Mouse (Mus musculus) megakaryocyte, adult 5-6 weeks (primary cell): ENCODE measurements around the gene Kctd11. TPM values are rescaled to one million over a fixed set of nuclear protein-coding genes. Genes with fewer than 3 reads are reported as not detected.

ENCODE experiments used
- ATAC-seq: 2 replicates; pipeline ENCODE4 v1.8.0; 2016; ENCODE audit warnings: mild to moderate bottlenecking, inconsistent platforms; ENCODE audit not compliant: poor library complexity, severe bottlenecking
- total RNA-seq, 2 experiments: library from RNA; stranded (forward) in 1 of 2; stranded (reverse) in 1 of 2; fragments of 153-499, 151-499 nt in 1 of 2; fragments of 221-1000, 200-1000 nt in 1 of 2; gene quantifications; 2 replicates each; pipeline versions ENCODE4 v1.2.3 to v1.2.4; 2015 to 2017

Gene Kctd11
- total RNA-seq, 2 experiments from 2014 or later, result 2.9 to 3.0 TPM

GRCm38 (mm10) chr11:69853994-69854393, 27.2 kb downstream of the Kctd11 start:
- peak; percentile 23 for ATAC-seq

- no peak for ATAC-seq
Measured at GRCm38 (mm10) chr11:69850754-69851153, 30.5 kb downstream of the Kctd11 start.

- ATAC-seq, result no peak
Measured at GRCm38 (mm10) chr11:69849884-69850283, 31.3 kb downstream of the Kctd11 start.

GRCm38 (mm10) chr11:69849128-69849527, 32.1 kb downstream of the Kctd11 start:
- 0 out of 2 replicates have a peak, but pooled peaks have one; percentile 16 for ATAC-seq

DNA sequence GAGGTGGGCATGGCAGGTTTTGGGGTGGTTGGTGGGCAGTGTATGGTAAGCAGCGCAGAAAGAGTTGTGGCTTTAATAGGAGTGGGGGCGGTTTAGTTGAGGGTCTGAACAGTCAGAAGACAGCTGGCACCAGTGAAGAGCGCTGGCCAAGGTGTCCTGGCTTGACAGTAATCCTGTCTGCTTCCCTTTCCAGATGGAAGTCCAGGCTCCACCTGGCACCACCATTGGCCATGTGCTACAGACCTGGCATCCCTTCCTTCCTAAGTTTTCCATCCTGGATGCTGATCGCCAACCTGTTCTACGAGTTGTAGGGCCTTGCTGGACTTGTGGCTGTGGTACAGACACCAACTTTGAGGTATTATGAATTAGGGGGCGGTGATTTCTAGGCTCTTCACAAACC, 33.2 kb downstream of the Kctd11 start:
- no peak for ATAC-seq

DNA sequence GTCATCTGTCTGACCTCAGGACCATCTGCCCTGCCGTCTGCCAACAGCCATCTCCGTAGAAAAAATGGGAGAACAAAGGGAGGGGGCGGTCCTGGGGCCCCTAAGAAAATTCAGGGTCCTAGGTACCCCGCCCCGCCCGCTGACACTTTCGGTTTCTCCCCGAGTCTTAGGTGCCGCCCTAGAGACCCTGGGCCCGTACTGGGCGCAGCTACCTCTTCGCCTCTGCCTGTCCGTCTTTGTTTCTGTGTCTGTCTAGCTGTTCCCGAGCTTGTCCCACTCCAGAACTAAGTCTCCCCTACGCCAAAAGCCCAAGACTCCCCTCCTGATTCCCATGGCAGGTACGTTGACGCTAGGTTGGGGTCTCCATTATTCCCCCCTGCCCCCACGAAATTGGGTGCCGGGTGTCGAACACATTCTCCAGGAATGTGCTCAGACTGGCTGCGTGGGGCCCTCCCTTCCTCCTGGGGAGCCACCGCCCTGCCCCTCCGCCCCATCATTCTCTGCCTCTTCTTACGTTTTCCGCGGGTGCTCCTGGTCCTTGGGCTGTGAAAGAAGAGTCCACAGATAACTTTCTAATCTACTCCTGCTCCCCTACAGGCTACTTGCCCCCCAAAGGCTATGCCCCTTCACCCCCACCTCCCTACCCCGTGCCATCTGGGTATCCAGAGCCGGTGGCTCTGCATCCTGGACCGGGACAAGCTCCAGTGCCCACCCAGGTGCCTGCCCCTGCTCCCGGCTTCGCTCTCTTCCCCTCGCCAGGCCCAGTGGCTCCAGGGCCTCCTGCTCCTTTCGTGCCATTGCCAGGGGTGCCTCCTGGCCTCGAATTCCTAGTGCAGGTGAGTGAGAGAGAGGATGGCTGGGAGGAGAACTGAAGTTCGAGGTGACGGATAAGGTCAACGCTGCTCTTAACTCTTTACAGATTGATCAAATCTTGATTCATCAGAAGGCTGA, 34.2 kb downstream of the Kctd11 start:
- ATAC-seq, result peak; percentile 19; the same call in 1 of the 2 replicates

- peak; percentile 91 for ATAC-seq
Measured at GRCm38 (mm10) chr11:69846198-69846680, 35.0 kb downstream of the Kctd11 start, which contains the start of gene Plscr3. Plscr3 (plus strand) TSS chr11:69846376.

DNA sequence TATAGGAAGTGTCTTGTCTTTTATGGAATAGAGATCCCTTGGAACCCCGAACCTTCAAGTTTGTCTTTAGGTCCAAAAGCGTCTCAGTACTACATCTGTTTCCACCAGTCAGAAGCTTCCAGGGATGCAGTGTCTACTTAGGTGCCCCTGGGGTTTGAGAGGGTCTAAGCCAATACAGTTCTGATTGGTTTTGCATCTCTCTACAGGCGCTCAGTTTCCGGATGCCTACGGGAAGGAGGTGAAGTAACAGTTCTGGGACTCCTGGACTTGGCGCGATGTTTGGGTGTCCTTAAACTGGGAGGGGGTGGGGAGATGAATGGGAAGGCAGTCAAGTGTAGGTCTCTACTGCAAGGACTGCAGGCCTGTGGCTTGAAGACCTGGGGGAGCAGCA, 42.5 kb downstream of the Kctd11 start:
- peak; percentile 6; the same call in 1 of the 2 replicates for ATAC-seq

GRCm38 (mm10) chr11:69837952-69838713, 43.1 kb downstream of the Kctd11 start, which contains the start of gene Tmem256:
Tmem256 (plus strand) TSS chr11:69838514.
- peak; percentile 87 for ATAC-seq

DNA sequence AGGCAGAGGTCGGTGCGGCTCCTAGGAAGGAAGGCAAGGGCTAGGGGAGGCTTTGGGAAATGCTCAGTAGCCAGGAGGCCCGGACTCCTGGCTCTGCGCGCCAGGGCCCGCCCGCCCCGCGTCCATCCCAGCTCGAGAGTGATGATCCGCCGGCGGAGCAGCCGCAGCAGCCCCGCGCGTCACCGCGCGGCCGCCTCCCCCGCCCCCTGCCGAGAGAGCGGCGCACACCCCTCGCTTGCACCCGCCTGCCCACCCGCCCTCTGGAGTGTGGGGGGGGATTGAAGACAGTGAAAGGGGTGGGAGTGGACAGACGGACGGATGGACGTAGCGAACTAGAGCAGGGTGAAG, 43.6 kb downstream of the Kctd11 start, which contains the start of gene Nlgn2:
Gene Nlgn2 (minus strand): TSS at position 181 of the 348 bp plus-strand sequence.
- ATAC-seq, result peak; percentile 10; the same call in 1 of the 2 replicates

DNA sequence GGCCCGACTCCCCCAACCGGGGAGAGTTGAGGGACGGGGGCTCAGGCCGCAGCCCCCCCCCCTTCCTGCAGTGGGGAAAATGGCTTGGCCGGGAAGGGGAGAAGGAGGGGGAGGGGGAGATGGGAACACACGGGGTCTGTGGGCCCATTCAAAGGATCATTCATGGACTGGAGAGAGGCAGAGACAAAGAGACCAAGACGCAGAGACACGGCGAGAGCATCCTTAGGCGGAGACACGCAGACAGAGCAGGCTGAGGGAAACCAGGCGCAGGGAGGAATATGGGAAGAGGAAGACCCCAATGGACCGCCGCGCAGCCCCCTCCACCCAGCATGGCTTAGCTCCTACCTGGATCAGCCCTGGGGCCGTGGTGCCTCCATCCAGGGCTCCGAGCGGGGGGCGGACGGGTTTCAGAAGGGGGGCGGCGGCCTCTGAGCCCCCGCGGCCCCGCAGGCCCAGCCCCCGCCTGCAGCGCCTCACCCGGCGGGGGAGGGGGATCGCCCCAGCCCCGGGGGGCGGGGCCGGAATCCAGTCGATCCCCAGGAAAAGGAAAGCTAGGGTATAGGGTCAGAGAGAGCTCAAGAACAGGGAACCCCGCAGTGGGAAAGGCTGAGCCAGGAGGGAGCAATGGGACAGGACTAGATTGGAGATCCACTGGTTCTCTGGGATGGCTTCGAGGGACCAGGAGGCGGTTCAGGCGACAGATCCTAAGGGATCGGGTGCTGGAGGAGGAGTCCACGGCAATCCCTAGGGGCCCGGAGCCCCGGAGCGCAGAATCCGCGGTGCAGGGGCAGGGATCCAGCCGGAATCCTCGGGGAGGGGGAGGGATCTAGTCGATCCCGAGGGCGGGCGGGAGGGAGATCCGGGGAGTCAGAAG, 44.3 kb downstream of the Kctd11 start:
- ATAC-seq, result no peak

DNA sequence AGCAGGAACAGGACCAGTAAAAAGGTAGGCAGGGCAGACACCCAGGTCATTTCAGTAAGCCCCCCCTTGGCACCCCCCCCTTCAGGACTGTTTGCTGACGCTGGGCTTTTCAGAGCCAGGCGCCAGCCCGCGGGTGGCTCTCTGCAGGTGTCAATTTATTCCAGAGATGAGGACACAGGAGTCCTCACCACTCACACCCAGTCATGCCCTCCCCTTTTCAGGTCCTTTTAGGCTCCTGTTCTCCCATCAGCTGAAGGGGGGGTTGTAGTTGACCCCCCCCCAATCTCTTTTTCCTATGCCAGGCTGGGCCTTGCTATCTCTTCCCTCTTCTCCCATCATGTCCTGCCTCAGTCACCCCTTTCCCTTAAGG, 45.3 kb downstream of the Kctd11 start:
- no peak for ATAC-seq

GRCm38 (mm10) chr11:69835326-69835965, 45.8 kb downstream of the Kctd11 start:
- no peak for ATAC-seq

DNA sequence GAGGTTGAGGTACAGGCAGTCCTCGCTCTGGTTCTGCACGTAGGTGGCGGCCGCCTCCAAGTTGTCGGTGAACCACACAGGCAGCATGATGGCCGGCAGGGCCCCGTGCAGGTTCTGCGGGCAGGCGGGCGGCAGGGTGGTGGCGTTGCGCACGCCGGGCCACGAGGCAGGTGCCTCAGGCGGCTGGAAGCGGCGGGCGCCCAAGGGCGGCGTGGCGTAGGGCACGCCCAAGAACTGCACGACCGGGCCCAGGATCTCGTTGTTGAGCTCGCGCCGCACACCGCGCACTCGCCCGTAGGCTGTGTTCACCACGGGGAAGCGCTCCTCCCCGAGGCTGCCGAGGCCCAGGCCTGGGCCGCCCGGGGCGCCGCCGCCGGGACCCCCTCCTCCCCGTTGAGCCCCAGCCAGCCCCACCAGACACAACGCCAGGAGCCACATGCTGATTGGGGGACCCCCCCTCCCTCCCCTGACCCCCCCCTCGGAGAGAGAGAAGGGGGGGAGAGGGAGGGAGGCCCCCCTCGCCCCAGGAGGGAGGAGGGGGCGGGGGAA, 47.1 kb downstream of the Kctd11 start:
- ATAC-seq, result peak; percentile 39

DNA sequence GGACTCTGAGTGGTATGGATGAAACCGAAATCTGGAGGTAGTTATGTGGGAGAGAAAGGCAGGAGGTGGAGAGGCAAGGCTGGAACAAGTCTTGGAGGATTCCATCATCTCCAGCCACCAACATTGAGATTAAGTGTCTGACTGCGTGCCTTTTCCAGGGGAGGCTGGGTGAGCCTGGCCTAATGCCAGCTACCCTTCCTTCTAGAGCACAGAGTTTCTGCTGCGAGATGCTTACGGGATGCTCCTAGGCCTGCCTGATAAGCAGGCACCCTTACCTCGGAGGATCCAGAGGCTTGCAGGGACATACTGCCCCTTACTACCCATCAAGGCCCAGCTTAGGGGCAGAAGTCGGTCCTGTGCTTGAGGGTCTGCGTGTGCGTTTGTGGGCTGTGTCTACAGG, 47.7 kb downstream of the Kctd11 start:
- no peak for ATAC-seq

DNA sequence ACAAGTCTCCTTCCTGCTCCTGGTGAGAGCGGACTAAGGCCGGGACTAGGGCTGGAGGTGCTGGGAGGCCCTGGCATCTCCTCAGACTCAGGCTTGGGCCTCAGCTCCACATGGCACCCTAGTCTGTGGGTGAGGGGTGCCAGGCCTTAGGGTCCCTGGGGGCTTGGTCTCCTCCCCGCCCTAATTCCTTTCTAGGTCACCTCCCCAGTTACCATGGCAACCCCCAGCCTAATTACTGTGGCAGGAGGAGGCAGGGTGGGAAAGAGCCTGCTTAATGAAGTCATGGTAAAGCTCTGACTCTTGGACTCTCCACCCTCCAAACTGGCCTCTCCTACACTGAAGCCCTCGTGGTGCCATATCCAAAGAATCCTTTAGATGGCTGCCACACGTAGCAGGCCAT, 52.4 kb downstream of the Kctd11 start:
- no peak for ATAC-seq
